Mouse (Mus musculus) erythroid progenitor cell, adult 5-6 weeks (primary cell): ENCODE results near the gene Npr1. TPM values are rescaled to one million over a fixed set of nuclear protein-coding genes. Genes with fewer than 3 reads are reported as not detected.
A peak's percentile ranks its signal among the peaks of the same experiment; 100 is the strongest.

Experiments used
- ATAC-seq: replicated peaks from 2 replicates; pipeline ENCODE4 v1.8.0; 2016; ENCODE audit warnings: moderate number of reproducible peaks, mild to moderate bottlenecking, moderate TSS enrichment, inconsistent platforms; ENCODE audit not compliant: poor library complexity, low FRiP score, severe bottlenecking
- total RNA-seq, 2 experiments: library from RNA; stranded (forward) in 1 of 2; stranded (reverse) in 1 of 2; fragments of 150-400 nt in 1 of 2; fragments of 186-747, 209-891 nt in 1 of 2; gene quantifications; 2 replicates each; pipeline versions ENCODE4 v1.2.3 to v1.2.4; 2015 to 2017; ENCODE audit warnings: low replicate concordance in 2 of 2

Gene Npr1
- total RNA-seq (2015; ENCODE audit: low replicate concordance): not detected in 2 replicates
- not detected in 2 replicates for total RNA-seq (2017; ENCODE audit: low replicate concordance)

GRCm38 (mm10) chr3:90465686-90466310 lies at the start of gene Npr1:
TSS of gene Npr1 (minus strand) at chr3:90465866.
- ATAC-seq: no peak

DNA sequence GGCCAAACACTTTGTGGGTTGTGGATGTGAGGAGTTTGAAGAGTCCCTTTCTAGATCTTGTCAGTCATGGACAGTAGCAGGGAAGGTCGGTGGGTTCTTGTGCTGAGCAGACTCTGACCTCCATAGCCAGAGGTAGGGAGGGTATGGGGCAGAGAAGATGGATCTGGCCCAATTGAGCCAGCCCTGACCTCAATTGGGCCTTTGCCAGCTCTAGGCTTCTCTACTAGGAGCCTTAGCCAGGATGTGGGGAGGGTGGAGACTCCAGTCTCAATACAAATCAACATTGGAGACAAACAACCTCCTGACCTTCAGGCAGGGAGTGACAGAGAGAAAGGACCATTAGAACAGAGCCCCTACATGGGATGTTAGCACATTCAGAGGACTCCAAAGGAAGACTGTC lies 49.6 kb upstream of the Npr1 start:
- ATAC-seq: no peak

- ATAC-seq: peak; percentile 92
Measured at GRCm38 (mm10) chr3:90514691-90515090, 49.0 kb upstream of the Npr1 start.

GRCm38 (mm10) chr3:90513796-90514590 lies 48.3 kb upstream of the Npr1 start, which contains the start of the genes S100a1 and S100a13:
TSS of gene S100a1 (minus strand) at chr3:90514392.
TSS of gene S100a13 (plus strand) at chr3:90514435.
- ATAC-seq: peak; percentile 64

GRCm38 (mm10) chr3:90512948-90513642 lies 47.4 kb upstream of the Npr1 start:
- ATAC-seq: no peak

DNA sequence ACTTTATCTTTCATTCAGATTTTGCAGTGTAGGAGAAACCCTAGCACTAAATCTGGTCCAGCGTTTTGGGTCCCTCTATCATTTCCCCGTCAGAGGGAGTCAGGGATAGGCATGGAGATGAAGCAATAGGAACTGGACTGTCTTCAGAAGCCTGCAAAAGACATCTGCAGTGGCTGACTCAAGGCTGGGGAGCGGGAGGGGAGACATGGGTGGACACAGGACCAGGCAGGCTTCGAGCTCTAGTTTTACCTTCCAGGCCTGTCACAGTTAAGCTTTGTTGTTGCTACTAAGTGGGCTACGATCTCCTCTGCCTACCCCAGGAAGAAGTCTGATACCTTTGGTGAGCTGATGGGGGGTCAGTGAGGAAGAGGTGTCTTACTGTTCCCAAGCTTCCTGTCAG lies 46.6 kb upstream of the Npr1 start:
- no peak for ATAC-seq

- ATAC-seq: no peak
Measured at GRCm38 (mm10) chr3:90509747-90510123, 44.1 kb upstream of the Npr1 start.

DNA sequence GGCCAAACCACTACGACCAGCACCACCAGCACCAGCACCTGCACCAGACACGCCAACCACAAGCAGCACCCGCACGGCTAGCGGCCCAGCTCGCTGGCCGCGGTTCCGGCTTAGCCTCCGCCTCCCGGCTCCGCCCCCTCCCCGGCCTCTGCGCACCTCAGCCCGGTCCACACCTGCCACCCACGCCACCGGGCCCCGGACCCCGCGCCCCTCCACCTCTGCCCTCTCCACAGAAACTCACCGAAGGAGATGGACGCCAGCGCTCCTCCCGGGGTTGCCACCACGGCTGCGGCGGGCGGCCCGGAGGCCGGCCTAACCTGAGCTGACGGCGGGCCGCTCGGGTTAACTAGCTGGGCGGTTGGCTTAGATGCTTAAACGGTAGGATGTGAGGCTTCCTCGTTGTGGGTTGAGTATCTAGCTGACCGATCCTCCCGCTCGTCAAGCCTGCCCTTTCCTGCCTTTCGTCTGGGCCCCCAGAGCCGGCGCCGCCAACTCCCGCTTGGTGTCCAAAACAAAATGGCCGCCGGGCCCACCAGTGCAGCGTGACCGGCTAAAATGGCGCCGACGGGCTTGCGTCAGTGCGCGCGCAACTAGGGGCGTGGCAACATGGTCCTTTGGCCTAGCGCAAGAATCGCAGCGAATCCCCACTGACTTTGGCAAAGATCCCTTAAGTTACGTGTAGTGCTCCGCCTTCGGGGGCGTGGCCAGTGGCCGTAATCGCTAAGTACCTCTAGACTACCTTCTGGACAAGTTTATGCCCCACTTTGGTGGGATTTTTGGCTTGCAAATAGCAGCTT lies 43.5 kb upstream of the Npr1 start, which contains the start of gene Chtop:
Gene Chtop (minus strand): TSS at position 549 of the 797 bp plus-strand sequence.
- ATAC-seq: peak; percentile 82

- peak; percentile 3; the same call in 1 of the 2 replicates for ATAC-seq
Measured at GRCm38 (mm10) chr3:90508287-90508949, 42.8 kb upstream of the Npr1 start.

- ATAC-seq: no peak
Measured at GRCm38 (mm10) chr3:90506362-90506761, 40.7 kb upstream of the Npr1 start.

DNA sequence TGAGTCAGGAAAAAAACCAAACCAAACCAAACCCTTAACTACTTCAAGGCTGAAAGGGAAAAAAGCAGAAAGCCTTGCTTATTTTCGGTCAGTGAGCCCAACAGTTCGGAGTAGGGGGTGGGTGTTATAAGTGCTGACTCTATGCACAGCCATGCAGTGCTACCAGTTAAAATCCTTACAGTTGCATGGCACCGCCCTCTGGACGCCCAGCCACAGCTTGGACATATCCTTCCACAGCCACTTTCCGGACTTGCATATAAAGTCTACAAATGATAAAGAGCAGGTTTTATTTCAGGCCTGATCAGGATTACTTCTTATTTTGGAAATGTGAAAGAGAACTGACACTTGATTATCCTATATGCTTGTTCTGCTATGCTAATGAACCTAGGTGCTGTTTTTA lies 39.5 kb upstream of the Npr1 start:
- no peak for ATAC-seq

- ATAC-seq: no peak
Measured at GRCm38 (mm10) chr3:90503444-90503843, 37.8 kb upstream of the Npr1 start.

DNA sequence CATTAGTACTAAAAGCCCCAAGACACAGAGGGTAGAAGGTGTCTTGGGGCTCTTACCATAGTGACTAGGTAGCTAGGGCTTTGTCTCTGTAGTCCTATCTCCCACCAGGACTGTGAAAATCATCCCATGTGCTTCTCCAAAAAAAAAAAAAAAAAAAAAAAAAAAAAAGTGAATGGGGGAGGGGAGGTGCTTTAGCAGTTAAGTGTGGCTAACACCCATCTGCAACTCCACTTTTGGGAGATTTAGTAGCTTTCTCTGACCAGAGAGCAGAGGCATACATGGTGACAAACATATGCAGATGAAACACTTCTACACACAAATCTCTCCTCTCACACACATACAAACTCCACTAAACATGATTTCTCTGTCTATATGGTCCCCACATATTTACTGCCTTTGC lies 31.9 kb upstream of the Npr1 start:
- ATAC-seq: no peak

DNA sequence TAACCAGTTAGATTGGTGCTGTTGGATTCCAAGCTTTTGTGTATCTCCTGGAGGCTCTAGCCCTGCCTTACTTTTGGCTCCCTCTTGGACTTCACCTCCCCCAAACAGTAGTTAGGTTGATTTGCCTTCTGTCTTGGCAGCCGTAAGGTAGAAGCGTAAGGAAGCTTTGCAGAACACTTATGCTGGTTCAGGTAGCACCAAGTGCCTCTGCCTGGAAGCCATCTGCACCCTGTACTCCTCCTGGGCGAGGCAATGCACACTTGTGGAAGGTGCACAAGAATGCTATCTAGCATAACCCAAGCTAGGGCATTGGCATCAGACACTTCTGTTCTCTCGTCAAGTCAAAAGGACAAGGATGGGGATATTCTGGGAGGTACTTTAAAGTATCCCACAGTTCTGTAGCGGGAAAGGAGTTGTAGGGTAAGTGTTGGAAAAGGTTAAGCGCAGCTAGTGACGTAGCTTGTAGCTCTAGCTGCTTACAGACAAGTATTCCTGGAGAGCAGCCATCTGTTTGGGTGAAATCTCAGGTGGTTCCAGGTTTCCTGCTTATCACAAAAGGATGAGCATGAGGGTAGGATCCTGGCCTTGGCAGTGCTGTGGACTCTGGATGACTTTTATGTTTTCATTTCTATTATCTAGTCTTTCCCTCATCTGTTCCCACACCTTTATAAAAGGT lies 30.3 kb upstream of the Npr1 start:
- no peak for ATAC-seq

DNA sequence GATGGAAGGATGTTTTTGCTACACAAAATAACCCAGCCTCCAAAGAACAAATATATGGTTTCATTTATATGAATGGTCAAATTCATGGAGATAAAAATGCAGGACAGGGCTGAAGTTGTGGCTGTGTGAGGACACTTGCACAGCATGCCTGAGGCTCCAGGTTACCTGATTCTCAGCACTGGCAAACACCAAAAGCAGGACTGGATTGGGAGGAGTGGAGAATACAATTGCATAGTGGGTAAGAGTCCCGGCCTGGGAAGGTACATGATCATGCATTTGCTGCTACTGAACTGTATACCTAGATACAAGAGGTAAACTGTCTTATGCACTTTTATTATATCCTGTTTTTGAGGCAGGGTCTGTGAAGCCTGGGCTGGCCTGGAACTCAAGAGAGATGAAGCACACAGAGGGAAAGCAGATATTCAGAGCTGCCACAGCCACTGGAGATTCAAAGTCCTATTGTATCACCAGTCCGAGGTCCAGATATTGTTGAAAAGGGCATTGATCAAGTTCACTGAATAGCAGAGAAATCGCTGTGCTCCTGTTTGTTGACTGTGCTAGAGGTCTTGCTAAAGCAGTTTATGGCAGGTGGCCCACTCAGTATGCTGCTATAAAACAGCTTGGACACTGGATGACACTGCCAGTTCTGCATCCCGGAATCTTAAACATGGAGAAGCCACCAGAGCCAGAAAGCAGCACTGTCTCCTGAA lies 28.3 kb upstream of the Npr1 start:
- ATAC-seq: no peak

- peak; percentile 37; the same call in 1 of the 2 replicates for ATAC-seq
Measured at GRCm38 (mm10) chr3:90491350-90491749, 25.7 kb upstream of the Npr1 start.

- peak; percentile 98 for ATAC-seq
Measured at GRCm38 (mm10) chr3:90490696-90491256, 25.1 kb upstream of the Npr1 start, which contains the start of gene Snapin. TSS of gene Snapin (minus strand) at chr3:90491033.

DNA sequence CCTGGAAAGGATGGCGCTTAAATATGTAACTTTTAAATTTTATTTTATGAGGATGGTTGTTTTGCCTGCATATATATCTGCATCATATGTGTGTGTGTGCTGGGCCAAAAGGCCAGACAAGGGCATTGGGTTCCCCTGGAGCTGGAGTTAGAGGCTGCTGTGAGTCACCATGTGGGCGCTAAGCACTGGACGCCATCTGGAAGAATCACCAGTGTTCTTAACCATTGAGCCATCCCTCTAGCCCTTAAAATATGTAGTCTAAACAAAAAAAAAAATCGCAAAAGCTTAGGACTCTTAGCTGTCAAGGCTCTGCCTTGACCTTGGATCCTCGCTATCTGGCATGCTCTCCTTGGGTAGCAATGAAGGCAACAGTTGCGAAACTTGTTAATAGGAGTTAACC lies 22.9 kb upstream of the Npr1 start:
- no peak for ATAC-seq
